Mouse (Mus musculus) lung, postnatal 36 days (tissue): ENCODE data around the gene Ifitm10.
"Not testable (repeated sequence)": the region's sequence is repeated elsewhere in the genome, so short reads cannot be mapped to it uniquely, and the experiment has no call there.

Experiments used
- DNase-seq: peaks from one replicate; pipeline ENCODE4 v3.0.0; 2022; ENCODE audit warnings: mixed read lengths

Gene Ifitm10

GRCm38 (mm10) chr7:142373641-142374412 is at the start of gene Ifitm10:
Gene Ifitm10 (minus strand): TSS chr7:142373753.
- DNase-seq, result peak; percentile 26

GRCm38 (mm10) chr7:142421826-142422225 is 48.3 kb upstream of the Ifitm10 start:
- no peak for DNase-seq

- DNase-seq, result no peak
Observed at GRCm38 (mm10) chr7:142419887-142420286, 46.3 kb upstream of the Ifitm10 start.

- DNase-seq, result no peak
Observed at GRCm38 (mm10) chr7:142418679-142419078, 45.1 kb upstream of the Ifitm10 start.

- DNase-seq, result peak; percentile 24
Observed at GRCm38 (mm10) chr7:142418027-142418426, 44.5 kb upstream of the Ifitm10 start.

- DNase-seq, result no peak
Observed at GRCm38 (mm10) chr7:142416225-142416624, 42.7 kb upstream of the Ifitm10 start.

- DNase-seq, result peak; percentile 61
Observed at GRCm38 (mm10) chr7:142415314-142415713, 41.8 kb upstream of the Ifitm10 start.

- DNase-seq, result no peak
Observed at GRCm38 (mm10) chr7:142413285-142413684, 39.7 kb upstream of the Ifitm10 start.

- no peak for DNase-seq
Observed at GRCm38 (mm10) chr7:142409603-142410002, 36.0 kb upstream of the Ifitm10 start.

GRCm38 (mm10) chr7:142408686-142409085 is 35.1 kb upstream of the Ifitm10 start:
- DNase-seq, result no peak

GRCm38 (mm10) chr7:142407935-142408334 is 34.4 kb upstream of the Ifitm10 start:
- DNase-seq, result no peak

GRCm38 (mm10) chr7:142405134-142405533 is 31.6 kb upstream of the Ifitm10 start:
- DNase-seq, result not testable (repeated sequence)

- DNase-seq, result peak; percentile 78
Observed at GRCm38 (mm10) chr7:142403591-142403990, 30.0 kb upstream of the Ifitm10 start.

GRCm38 (mm10) chr7:142400750-142401142 is 27.2 kb upstream of the Ifitm10 start:
- no peak for DNase-seq

GRCm38 (mm10) chr7:142400112-142400749 is 26.7 kb upstream of the Ifitm10 start:
- no peak for DNase-seq

GRCm38 (mm10) chr7:142399250-142399649 is 25.7 kb upstream of the Ifitm10 start:
- DNase-seq, result peak; percentile 53

GRCm38 (mm10) chr7:142398052-142398451 is 24.5 kb upstream of the Ifitm10 start:
- peak; percentile 67 for DNase-seq

GRCm38 (mm10) chr7:142396611-142397010 is 23.1 kb upstream of the Ifitm10 start:
- no peak for DNase-seq

- no peak for DNase-seq
Observed at GRCm38 (mm10) chr7:142395472-142395871, 21.9 kb upstream of the Ifitm10 start.

- peak; percentile 39 for DNase-seq
Observed at GRCm38 (mm10) chr7:142394261-142395190, 21.0 kb upstream of the Ifitm10 start.

- DNase-seq, result peak; percentile 73
Observed at GRCm38 (mm10) chr7:142393191-142393590, 19.6 kb upstream of the Ifitm10 start.

- no peak for DNase-seq
Observed at GRCm38 (mm10) chr7:142391609-142392008, 18.1 kb upstream of the Ifitm10 start.

GRCm38 (mm10) chr7:142391108-142391507 is 17.6 kb upstream of the Ifitm10 start:
- DNase-seq, result peak; percentile 64
